Mouse (Mus musculus) lung, postnatal 0 days (tissue): ENCODE measurements around the gene Cfap54.

Experiments
- CTCF ChIP-seq: IDR thresholded peaks from 2 replicates; pipeline ENCODE4 v1.5.1; 2016; ENCODE audit warnings: antibody characterized with exemption, mild to moderate bottlenecking
- EP300 ChIP-seq: IDR thresholded peaks from 2 replicates; pipeline ENCODE4 v1.6.1; 2016; ENCODE audit warnings: antibody characterized with exemption, mild to moderate bottlenecking, control low read depth

DNA sequence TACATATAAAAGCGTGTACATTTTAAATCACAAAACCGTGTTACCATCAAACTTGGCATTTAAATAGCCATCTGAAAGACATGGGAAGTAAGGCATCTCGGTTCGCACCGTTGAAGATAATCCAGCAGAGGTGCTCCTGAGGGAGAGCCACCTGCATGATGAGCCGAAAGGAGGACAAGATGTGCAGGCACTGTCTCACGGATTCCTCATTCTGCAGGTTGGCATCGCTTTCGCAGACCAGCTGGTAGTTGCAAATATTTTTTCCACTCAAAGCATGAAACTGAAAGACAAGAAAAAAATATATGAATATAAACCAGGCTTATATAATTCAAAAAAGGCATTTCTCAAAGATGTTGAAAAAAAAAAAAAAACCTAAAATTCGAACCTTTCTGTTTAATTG is 16.4 kb downstream of the Cfap54 start:
- TF ChIP-seq CTCF (no peak), EP300 (no peak)
